Mouse (Mus musculus) lung, postnatal 0 days (tissue): ENCODE data around the gene Brpf1.

Experiments
- CTCF ChIP-seq: IDR thresholded peaks from 2 replicates; pipeline ENCODE4 v1.5.1; 2016; ENCODE audit warnings: antibody characterized with exemption, mild to moderate bottlenecking
- EP300 ChIP-seq: IDR thresholded peaks from 2 replicates; pipeline ENCODE4 v1.6.1; 2016; ENCODE audit warnings: antibody characterized with exemption, mild to moderate bottlenecking, control low read depth

DNA sequence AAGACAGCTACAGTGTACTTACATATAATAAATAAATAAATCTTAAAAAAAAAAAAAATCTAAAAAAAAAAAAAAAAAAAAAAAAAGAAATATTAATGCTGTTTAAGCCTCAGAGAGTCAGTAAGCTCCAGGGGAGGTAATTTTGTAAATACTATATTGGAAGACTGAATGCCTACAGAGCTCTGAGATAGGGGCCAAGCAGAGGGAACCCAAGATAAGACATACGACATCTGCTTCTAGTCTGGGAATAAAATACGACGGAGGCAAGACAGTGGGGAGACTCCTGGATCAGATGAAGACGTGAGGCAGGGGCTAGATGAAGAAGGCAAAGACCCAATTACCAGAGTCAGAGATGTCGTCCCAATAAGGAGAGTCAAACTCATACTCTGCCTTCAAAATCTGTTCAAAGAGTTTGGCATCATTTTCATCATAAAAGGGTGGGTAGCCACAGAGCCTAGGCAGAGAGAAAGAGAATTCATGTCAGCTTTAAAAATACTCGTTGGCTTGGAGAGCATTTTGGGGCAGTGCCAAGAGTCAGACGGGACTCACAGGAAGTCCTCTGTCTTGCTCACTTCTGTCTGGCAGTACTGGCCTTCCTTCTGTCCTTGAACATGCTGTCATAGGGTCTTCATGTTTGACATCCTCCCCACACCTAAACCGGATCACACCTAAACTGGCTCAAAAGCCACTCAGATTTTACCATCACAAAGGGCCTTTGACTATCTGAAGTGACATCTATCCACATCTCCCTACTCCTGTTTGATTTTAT, 30.1 kb downstream of the Brpf1 start:
- TF ChIP-seq CTCF, result no peak
- no peak for TF ChIP-seq EP300
